Mouse (Mus musculus): ENCODE data around the gene Grm1.

The Grm1 gene

DNA sequence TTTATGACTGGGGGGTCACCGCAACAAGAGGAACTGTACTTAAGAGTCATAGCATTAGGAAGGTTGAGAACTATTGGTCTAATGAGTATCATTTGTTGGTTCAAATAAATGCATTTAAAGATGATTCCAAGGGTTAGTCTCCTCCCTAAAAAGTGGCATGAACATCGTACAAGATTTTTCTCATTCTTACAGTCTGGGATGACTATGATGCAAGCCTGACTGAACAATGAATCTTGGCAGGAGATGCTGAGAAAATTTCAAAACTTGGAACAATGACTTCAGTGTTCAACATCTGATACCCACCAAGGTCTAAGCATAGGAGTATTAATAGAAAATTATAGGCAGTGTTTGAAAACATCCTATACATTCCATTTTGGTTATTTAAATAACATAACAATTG, 264.1 kb downstream of the Grm1 start:
- DNase-seq, result no peak

DNA sequence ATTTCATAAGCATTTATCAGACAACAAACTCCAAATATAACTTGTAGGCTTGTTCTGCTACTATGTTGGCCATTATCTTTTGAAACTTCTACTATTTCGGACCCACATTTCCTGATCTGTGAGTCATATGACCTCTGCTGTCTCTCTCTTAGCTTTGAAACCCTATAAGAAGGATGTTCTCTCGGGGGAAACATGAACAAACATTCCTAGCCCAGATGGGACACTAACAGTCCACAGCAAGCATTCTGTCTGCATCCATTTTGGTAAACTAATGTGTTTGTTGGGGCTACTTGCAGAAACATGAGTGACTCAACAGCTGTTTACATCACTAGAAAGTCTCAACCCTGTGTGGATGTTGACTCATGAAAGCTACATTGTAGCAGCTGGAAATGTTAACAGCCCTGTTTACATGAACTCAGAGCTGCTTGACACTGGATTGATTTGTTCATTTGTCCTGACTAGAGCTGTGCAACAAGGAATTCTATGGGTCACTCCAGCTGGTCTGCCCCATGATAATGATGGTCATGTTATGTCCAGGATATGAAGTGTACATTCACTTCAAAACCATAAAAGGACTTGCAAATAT, 267.4 kb downstream of the Grm1 start:
- DNase-seq, result no peak

DNA sequence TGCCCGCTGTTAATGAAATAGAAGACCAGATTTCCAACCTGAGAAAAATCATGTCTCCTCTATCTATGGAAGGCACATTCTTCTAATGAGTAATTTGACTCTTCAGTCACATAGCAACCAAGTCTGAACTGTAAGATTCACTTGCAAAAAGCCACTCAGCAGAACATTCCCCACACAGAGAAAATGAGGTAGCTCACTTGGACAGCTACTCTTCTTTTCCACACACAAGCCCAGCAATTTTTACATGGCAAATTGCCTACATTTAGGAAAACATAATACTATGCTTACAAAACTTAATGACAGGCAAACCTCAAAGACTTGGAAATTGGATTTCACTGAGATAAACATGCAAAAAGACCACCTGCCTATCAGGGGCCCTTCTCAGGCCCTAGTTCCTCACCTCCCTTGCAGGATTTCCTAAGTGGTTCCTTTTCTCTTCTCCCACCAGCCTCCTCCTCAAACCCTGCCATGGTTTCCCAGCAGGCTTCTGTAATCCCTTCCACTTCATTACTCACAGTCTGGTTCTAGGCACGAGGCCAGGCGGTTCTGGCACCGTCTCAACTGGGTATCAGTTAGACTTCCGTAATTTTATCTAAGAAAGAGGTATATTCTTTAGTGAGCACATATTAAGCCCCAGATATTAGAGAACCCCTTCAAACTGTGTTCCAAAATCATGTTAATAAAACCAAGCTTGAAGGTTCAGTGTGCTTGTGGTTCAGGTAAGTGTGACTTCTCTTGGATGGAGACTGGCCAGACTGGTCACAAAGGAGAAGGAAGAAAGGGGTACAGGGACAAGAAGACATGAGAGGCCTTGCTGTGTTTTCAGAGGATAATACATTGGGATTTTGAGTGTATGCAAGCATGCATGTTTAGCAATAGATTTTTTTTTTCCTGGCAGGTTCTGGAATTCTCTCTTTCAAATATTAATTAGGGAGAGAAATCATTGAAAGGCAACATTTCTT, 269.1 kb downstream of the Grm1 start:
- no peak for DNase-seq

DNA sequence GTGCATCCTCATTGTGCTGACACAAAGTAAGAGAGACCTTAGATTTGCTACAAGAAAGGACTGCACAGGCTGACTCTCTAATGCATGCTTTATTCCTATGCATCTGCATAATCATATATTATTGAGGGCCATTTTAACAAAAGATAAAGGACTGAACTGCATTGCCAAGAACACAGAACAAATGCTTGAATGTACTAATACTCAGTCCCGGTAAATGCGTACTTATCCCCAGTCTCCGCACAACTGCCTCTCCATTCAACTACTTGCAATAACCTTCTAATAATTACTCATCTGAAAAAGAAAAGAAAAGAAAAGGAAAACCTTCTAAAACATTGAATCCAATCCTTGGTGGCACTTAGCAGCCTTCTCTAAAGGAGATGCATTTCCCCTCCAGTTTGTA, 272.4 kb downstream of the Grm1 start:
- DNase-seq, result no peak

DNA sequence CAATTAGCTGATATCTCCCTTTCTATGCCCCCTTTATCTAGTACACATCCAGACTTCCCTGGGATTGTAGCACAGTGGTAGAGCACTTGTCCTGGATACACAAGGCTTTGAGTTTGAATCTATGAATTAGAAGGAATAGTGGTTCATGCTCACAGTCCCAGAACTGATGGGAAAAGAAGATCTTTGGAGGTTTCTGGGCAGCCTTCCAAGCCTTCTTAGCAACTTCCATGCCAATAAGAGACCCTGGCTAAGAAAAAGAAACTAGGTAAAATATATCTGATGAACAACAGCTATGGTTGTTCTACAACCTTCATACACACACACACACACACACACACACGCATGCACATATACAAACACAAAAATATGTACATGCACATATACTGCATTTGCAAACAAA, 286.8 kb downstream of the Grm1 start:
- DNase-seq, result no peak

DNA sequence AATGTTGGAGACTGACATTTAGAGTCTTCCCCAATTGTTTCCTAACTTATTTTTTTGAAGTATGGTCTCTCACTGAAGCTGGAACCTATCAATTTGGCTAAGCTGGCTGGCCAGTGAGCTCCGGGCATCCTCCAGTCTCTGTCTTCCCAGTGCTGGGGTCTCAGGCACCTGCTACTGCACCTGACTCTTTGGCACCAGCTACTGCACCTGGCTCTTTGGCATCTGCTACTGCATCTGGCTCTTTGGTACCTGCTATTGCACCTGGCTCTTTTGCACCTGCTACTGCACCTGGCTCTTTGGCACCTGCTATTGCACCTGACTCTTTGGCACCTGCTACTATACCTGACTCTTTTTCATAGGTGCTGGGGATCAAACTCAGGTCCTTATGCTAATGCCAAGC, 291.7 kb downstream of the Grm1 start:
- no peak for DNase-seq

DNA sequence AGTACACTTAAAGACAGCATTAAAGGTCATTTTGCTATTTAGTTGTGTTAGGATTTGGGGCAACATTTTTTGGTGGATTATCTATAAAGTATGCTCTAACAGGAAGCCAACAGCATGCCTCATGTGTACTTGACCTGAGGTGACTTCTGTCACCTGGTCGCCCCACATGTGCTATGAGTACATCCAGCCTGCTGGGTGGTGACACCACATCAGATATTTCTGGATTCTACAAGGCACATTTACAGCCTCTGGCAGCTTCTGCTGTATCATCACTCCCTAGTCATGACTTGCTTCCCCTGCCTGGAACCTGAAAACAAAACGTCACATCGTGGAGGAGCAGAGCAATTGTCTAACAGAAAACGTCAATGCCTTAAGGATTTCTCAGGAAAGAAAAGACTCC, 292.2 kb downstream of the Grm1 start:
- DNase-seq, result no peak

DNA sequence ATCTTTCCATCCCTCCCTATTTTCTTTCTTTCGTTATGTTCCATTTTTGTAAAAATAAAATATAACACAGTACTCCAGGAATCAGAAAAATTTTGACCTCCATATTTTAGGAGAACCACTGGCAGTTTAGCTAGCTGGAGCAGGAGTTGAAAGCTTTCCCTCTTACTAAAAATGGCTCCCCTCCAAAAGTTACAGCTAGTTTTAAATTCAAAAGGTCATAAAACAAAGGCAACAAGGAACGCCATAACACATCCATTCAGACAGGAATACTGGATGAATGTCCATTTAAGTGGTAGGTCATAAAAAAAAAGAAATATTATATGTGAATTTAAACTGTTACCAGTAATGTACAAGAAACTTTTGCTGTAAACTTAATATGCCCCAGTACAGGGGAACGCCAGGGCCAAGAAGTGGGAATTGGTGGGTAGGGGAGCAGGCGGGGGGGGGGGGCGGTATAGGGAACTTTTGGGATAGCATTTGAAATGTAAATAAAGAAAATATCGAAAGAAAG, 294.2 kb downstream of the Grm1 start:
- DNase-seq, result no peak

DNA sequence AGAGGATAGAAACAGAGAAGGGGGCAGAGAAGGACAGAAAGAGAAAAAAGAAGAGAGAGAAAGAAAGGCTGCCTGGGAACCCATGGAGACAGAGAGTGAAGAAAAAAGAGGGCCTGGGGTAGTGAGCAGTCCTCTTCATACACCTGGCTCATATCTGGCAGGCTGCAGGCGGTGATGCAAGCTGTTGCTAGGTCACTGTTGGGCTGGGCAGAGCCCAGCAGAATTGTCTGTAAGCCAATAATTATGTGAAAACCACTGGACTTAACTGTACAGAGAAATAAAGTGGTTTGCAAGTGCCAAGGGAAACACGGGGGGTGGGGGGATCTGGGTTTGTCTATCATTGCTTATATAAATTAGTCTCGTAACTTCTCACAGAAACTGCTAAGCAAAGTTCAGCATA, 297.0 kb downstream of the Grm1 start:
- no peak for DNase-seq

DNA sequence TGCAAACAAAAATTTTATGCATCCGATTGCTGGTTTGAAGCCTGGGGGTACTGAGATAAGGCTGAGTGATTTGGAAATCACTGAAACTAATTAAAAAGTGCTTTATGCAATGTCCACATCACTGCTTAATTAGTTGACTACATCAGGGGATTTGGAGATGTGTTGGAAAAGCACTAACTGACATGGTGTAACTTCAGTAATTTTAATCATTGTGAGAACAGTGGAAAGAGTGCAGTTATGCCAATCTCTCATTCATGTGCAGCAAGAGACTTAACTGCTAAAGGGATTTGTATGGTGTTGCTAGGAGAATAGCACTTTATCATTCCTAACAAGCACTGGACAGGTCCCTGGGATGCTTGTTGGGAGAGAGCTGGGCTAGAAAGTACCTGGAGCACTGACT, 307.3 kb downstream of the Grm1 start:
- DNase-seq, result no peak

DNA sequence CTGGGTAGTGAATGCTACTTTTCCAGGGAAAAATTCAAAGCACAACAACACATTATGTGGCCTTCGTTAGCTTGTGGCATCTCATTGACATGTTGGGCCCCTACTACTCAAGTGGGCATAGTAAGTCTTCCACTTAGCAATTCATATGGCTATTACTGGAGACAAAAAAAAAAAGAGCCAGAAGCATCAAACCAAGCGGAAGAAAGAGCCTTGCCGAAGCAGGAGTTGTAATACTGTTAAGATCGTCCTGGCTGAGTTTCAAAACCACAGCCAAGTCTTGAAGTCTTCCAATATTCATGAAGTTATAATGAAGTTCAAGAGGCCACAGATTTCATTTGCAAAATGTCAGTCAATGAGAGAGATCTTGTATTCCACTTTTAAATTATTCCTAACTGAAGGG, 319.1 kb downstream of the Grm1 start:
- DNase-seq, result no peak

DNA sequence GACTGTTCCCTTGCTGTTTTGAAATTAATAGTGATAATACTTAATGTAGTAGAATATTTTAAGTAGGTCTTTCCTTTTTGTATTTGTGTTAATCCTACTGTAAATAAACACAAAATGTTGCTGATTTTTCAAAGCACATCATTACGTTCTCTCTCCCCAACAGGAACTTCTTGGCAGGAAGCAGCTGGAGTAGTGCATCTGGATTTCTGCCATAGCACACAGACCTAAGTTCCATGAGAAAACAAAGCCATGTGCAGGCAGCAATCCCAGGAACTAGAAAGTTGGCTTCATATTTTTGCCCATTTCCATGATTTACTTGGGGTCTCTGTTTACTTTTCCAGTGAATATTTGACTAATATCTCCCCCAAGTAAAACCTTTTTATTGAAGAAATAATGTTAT, 320.9 kb downstream of the Grm1 start:
- DNase-seq, result no peak

DNA sequence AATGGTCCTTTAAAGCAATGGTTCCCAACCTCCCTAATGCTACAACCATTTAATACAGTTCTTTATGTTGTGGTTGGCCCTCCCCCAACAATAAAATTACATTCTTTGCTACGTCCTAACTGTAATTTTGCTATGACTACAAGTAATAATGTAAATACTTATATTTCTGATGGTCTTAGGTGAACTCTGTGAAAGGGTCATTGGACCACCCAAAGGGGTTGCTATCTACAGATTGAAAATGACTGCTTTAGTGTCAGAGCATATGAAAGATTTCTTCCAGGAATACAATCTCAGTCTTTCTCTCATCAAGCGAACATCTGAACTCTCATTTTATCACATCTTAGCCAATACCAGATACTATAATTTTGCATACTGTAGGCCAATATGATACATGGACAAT, 321.4 kb downstream of the Grm1 start:
- no peak for DNase-seq

DNA sequence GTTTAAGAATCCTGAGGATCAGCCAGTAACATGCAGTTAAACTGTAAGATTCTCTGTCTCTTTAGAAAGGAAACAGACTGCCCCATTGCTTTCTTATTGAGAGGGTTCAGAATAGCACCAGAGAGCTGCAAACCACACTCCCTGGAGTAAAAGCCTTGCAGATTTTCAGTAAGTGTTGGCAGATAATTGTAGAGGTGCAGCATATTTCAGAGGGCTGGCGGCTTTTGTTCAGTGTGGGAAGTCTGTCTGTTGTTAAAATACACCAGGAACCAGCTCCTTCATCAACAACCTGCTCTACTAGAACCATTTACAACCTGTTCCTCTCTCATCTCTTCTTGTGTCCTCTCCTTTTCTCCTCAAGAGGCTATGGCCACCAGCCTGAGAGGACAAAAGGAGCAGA, 331.1 kb downstream of the Grm1 start:
- no peak for DNase-seq

DNA sequence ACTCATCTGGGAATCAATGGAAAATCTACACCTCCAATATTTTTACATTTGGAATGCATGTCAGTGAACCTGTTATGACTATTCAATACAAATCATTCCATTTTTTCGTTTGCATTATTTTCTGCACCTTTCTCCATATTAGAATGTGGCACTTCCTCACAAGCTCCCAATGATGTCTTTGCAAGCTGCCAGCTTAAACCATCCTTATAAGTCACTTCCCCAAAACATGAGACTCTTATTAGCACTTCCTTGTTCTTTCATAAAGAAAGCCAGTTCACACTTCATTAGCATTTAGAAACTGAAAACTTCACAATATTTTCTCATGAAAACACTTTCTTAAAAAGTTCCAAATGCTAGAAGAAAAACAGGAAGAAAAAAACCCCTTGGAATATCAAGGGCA, 338.1 kb downstream of the Grm1 start:
- no peak for DNase-seq

DNA sequence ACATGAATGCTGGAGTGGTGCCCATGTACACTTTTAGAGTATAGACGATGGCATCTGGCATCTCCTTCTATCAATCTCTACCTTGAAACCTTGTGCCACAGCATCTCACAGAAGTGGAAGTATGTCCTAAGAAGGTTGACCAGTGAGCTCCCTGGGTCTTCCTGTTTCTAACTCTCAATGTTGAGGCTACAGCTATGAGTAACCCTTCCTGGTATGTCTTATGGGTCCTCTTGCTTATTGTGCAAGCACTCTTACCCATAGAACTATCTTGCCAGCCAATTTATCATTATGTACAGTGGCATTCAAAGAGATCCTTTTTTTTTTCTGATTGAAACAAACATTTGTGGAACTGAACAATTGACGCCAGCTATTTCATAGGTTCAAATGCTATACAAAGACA, 340.0 kb downstream of the Grm1 start:
- no peak for DNase-seq

DNA sequence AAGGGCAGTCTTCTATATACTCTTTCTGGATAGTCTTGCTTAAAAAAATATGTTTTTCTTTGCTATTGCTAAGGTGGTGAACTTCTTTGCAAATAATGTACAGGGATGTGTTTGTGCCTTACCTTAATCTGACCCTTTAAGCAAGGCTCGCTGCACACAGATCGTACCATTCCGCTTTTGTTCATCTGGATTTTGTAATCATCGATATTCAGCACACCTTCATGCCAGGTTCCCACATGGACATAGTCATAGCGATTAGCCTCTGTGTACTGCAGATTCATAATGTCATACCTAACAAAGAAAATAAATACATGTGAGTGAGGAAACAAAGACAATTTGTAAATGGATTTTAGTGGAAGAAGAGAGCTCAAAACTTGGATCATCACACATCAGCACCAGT, 340.8 kb downstream of the Grm1 start:
- no peak for DNase-seq

DNA sequence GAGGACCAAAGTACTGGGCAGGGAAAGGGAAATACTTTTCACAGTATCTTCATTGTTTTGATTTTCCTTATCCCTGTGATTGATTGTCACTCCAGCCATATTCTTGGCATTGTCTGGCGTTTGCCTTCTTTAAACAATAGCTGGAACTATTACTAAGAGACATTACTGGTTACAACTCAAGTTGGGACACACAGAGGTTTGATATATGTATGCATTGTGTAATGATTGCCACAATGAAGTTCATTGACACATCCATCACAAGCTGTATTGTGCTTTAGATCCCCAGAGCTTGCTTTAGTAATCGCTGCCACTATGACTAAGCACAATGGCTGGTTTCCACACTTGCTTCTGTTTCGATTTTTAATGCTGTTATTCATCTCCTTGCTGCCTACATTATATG, 341.4 kb downstream of the Grm1 start:
- no peak for DNase-seq

DNA sequence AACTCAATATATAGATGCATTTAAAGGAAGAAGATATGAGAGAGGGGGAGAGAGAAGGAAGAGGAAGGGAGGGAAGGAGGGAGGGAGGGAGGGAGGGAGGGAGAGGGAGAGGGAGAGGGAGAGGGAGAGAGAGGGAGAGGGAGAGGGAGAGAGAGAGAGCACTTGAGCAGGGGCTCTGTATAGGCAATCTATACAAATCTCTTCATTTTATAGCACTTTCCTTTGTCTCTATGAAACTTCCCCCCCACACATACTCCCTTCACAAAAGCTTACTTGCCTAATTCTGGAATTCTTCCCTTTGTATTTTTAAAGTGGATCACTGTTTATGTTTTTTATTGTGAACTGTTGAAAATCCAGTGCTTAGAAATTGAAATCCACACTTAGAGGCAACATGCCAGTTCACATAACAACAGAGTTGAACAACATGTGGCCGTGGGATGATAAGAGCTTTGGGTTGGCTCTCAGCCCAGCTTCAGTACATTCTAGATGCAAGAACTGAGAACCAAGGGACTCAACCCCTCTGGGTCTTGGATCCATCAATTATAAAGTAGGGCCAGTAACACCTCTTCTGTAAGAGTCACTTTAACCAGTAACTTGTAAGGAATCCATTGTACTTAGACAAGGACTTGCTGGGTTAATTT, 345.0 kb downstream of the Grm1 start:
- DNase-seq, result no peak

DNA sequence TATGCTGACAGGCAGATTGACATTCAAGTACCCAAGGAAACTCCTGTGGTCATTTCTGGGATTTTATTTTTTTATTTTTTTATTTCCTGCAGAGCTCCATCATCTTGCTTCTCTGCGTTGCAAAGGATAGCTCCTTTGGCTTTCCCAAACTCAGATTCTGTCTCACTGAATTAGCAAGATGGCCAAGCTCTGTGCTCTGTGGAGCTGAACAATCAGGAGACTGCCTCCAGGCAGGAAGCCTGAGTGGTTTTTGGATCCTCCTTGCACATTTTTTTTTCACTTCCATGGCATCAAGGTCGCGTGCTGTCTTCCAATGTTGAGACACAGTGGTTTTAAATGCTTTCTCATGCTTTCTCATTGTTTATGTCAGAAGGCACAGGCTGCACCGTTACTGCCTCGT, 347.6 kb downstream of the Grm1 start:
- DNase-seq, result no peak

DNA sequence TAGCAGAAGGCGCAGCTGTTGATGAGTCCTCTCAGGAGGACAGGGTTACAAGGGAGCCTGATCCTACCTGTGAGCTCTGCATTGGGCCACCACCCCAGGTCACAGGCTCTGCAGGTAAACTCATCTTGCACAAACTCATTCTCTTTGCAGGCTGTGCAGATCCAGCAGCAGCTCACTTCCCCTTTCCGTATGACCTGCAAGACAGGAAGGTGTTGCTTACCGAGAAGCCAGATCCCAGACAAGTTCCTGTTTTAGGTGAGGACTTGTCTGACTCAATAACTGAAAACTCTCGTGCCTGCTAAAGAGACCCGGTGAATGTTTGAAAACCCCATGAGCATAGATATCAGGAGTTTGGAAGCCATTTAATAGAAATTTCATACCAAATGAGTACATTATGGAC, 349.1 kb downstream of the Grm1 start:
- DNase-seq, result no peak

DNA sequence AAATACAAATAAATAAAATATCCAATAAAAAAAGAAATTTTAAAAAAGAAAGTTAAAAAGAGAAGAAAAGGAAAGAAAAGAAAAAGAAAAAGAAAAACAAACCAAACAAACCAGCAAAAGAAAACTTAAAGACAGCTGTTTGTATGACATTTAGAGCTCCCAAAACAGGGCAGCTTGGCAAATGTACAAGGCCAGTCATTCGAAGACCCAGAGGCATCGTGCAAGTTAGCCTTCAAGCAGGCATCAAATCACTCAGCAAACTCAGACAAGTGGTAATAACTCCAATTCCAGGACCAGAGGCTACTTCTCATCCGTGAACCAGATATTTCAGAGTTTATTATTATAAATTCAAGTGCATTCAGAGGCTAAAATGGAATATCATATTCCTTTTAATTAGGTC, 355.7 kb downstream of the Grm1 start:
- DNase-seq, result no peak

DNA sequence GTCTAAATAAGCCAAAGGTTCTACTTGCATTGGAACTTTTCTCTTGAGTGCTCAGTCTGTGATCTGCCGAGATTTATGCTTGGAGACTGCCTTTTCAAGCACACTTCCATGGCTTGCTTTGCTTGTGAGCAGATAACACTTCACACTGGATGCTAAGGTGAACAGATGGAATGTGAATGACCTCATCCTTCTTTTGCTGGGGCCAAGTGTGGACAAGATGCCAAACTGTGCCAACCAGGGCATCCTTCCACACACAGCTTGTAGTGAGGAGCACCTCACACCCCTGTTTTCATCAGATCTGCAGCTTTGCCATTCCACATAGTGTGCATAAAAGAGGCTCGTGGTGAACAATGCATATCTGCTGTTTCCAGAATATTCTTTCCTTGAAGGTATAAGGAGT, 371.3 kb downstream of the Grm1 start:
- DNase-seq, result no peak

DNA sequence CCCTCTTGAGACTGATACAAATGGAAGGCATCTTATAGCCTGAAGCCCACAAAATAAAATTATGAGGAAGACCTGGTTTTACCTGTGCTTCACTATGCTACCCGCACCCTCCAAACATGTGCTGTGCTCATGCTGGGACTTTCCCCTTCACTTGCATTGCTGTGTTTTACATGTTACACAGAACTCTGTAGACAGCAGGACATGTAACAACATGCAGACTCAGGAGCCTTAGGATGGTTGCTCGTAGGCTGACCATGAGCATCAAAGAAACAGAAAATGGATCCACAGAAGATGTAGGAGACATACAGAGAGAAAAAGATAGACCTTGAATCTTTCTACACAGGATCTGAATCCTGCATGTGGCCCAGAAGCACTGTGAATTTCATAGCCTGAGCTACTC, 371.8 kb downstream of the Grm1 start:
- no peak for DNase-seq
